Mouse (Mus musculus) small intestine, adult 2 months (tissue): ENCODE results near the gene Gm44502.

Experiments used
- CTCF ChIP-seq: fragments of 200-500 bp; IDR thresholded peaks from 2 replicates; pipeline ENCODE4 v1.5.1; 2012; ENCODE audit warnings: low read depth, mild to moderate bottlenecking, control low read depth, inconsistent platforms, low read length, moderate library complexity, mixed read lengths; ENCODE audit not compliant: insufficient replicate concordance, insufficient read length; ENCODE audit errors: extremely low read depth
- POLR2A ChIP-seq: fragments of 200-500 bp; IDR thresholded peaks from 2 replicates; pipeline ENCODE4 v1.6.1; 2012; ENCODE audit warnings: low read depth, mild to moderate bottlenecking, control low read depth, inconsistent platforms, low read length, moderate library complexity

DNA sequence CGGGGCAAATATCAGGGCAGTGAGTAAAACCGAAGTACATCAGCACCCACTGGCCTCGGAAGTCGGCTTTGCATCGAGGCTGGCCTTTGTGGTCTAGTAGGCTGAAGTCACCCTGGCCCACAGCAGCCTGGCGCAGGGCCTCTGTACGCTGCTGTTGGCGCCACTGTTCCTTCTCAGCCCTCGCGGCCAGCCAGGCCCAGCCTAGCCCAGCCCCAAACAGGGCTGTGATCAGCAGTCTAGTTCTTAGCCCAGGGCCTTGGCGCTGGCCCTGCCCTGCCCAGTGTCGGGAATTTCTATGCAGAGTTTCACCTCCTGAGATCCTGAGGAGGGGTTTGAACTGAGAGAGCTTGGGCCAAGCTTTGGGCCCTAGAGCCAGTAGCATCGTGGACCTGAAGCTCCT is 57.4 kb downstream of the Gm44502 start:
- TF ChIP-seq POLR2A (no peak), CTCF (no peak)
